Mouse (Mus musculus) lung, adult 2 months (tissue): ENCODE data around the gene B3galt5. TPM values are rescaled to one million over a fixed set of nuclear protein-coding genes. Genes with fewer than 3 reads are reported as not detected.

ENCODE experiments used
- DNase-seq: peaks from one replicate; pipeline ENCODE4 v3.0.0; 2022
- H3K4me1 ChIP-seq: fragments of 200-500 bp; 2 replicates; pipeline ENCODE4 v1.6.1; 2011; ENCODE audit warnings: low read length; ENCODE audit not compliant: control insufficient read depth, insufficient read depth
- H3K4me3 ChIP-seq: fragments of 200-500 bp; replicated peaks from 2 replicates; pipeline ENCODE3; 2011; ENCODE audit warnings: low read depth, mild to moderate bottlenecking, control low read depth, low read length; ENCODE audit errors: extremely low read depth
- CTCF ChIP-seq: fragments of 200-500 bp; IDR thresholded peaks from 2 replicates; pipeline ENCODE4 v1.5.1; 2011; ENCODE audit warnings: mild to moderate bottlenecking, low read length, control low read depth; ENCODE audit not compliant: insufficient read depth
- POLR2A ChIP-seq: fragments of 200-500 bp; IDR thresholded peaks from 2 replicates; pipeline ENCODE4 v1.6.1; 2011; ENCODE audit warnings: low read depth, mild to moderate bottlenecking, control low read depth, low read length, borderline replicate concordance; ENCODE audit errors: extremely low read depth
- WGBS: fragments of 180-500 bp; shearing (Covaris S2); methylation state at CpG from one replicate; pipeline ENCODE4 v1.1.7; 2018; 5-methylcytosine and 5-hydroxymethylcytosine counted together
- polyA plus RNA-seq: library from polyadenylated mRNA; depleted of rRNA; stranded (reverse); fragments of >200 nt; gene quantifications from 2 replicates; pipeline ENCODE4 v1.2.3, GENCODE M21; 2012; rRNA removed

B3galt5 gene
- polyA plus RNA-seq, result 0.35 TPM in 1 of 2 replicates, not detected in the other

- Histone ChIP-seq H3K4me3 (no peak within 1 kb of the TSS), H3K4me1 (no peaks in the 10 kb centered on the region)
- DNase-seq, result no peak
- 76% methylated on average over 17 of the region's 17 CpGs for WGBS
- TF ChIP-seq CTCF (no peak), POLR2A (no peak)
Measured at GRCm38 (mm10) chr16:96235366-96235970, at the start of gene B3galt5. TSS of gene B3galt5 (plus strand) at chr16:96235801.

GRCm38 (mm10) chr16:96187619-96188018 is 48.0 kb upstream of the B3galt5 start:
- H3K4me1 ChIP-seq, result no peaks in the 10 kb centered on the region; the same call in 1 of the 2 replicates
- H3K4me3 ChIP-seq, result no peak overlapping the region
- TF ChIP-seq CTCF (no peak), POLR2A (no peak)
- 80% methylated on average over 5 of the region's 5 CpGs for WGBS
- no peak for DNase-seq

GRCm38 (mm10) chr16:96191531-96192506 is 43.8 kb upstream of the B3galt5 start, which contains the start of gene Lca5l:
TSS of gene Lca5l (minus strand) at chr16:96192271.
- peak within 1 kb of the TSS; percentile 87 for H3K4me3 ChIP-seq
- no peaks in the 10 kb centered on the region; the same call in 1 of the 2 replicates for H3K4me1 ChIP-seq
- under 1% methylated on average over 76 of the region's 77 CpGs for WGBS
- peak; percentile 99 for DNase-seq
- TF ChIP-seq CTCF (no peak), POLR2A (peak; percentile 56; the same call in 1 of the 2 replicates)

GRCm38 (mm10) chr16:96199913-96200701 is 35.5 kb upstream of the B3galt5 start, which contains the start of gene Sh3bgr:
TSS of gene Sh3bgr (plus strand) at chr16:96200450.
- DNase-seq, result peak; percentile 63
- H3K4me3 ChIP-seq, result peak within 1 kb of the TSS; percentile 38
- 5% methylated on average over 20 of the region's 20 CpGs for WGBS

GRCm38 (mm10) chr16:96200702-96201028 is 34.9 kb upstream of the B3galt5 start:
- TF ChIP-seq POLR2A (no peak), CTCF (no peak)
- H3K4me3 ChIP-seq, result no peak overlapping the region
- no peak for DNase-seq
- H3K4me1 ChIP-seq, result no peaks in the 10 kb centered on the region
- WGBS, result 40% methylated on average over 9 of the region's 9 CpGs

More at GRCm38 (mm10) chr16:96199913-96200701, 35.5 kb upstream of the B3galt5 start, which contains the start of gene Sh3bgr:
- TF ChIP-seq CTCF (no peak), POLR2A (no peak)
- no peaks in the 10 kb centered on the region for H3K4me1 ChIP-seq

- TF ChIP-seq POLR2A, result no peak
- TF ChIP-seq CTCF, result no peak
- Histone ChIP-seq H3K4me3 (no peak overlapping the region), H3K4me1 (no peaks in the 10 kb centered on the region)
- 78% methylated on average over 11 of the region's 11 CpGs for WGBS
- no peak for DNase-seq
Measured at GRCm38 (mm10) chr16:96201485-96202232, 33.9 kb upstream of the B3galt5 start.

GRCm38 (mm10) chr16:96209789-96210188 is 25.8 kb upstream of the B3galt5 start:
- WGBS, result 85% methylated on average over 10 of the region's 10 CpGs
- TF ChIP-seq CTCF (no peak), POLR2A (no peak)
- DNase-seq, result no peak
- H3K4me1 ChIP-seq, result no peaks in the 10 kb centered on the region; the same call in 1 of the 2 replicates
- H3K4me3 ChIP-seq, result no peak overlapping the region

GRCm38 (mm10) chr16:96210856-96211255 is 24.7 kb upstream of the B3galt5 start:
- no peak overlapping the region for H3K4me3 ChIP-seq
- H3K4me1 ChIP-seq, result no peaks in the 10 kb centered on the region; the same call in 1 of the 2 replicates
- 74% methylated on average over 7 of the region's 7 CpGs for WGBS
- DNase-seq, result no peak
- TF ChIP-seq CTCF (no peak), POLR2A (no peak)
